Mouse (Mus musculus) cortical plate, adult 2 months (tissue): ENCODE measurements around the gene Ell.

Source experiments
- CTCF ChIP-seq: fragments of 200-500 bp; IDR thresholded peaks from 2 replicates; pipeline ENCODE4 v1.5.1; 2011; ENCODE audit warnings: mild to moderate bottlenecking, control low read depth, low read length; ENCODE audit not compliant: insufficient read depth; ENCODE audit errors: extremely low read depth
- POLR2A ChIP-seq: fragments of 200-500 bp; IDR thresholded peaks from 2 replicates; pipeline ENCODE4 v1.6.1; 2011; ENCODE audit warnings: mild to moderate bottlenecking, low read length, control low read depth; ENCODE audit not compliant: insufficient read depth; ENCODE audit errors: extremely low read depth

DNA sequence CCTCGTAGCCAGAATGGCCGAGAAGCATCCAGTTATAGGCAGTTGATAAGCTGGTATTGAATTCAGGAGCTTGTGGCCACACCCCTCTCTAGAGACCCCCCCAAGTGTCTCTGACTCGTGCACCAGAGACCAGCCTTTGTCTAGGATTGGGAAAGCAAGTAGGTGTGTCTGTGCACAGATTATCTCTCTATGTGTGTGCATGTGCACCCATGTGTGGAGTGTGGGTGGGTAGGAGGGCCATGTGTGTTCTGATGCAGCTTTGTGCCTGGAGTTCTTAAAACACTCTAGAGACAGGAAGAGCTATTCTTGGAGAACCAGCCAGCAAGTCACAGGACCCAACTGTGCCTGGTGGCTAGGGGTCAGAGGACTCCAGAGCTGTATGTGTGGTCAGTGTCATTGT lies 21.3 kb downstream of the Ell start:
- no peak for TF ChIP-seq CTCF
- TF ChIP-seq POLR2A, result no peak
